Mouse (Mus musculus) kidney, embryonic 16.5 days (tissue): ENCODE results near the gene Cyb561. TPM values are rescaled to one million over a fixed set of nuclear protein-coding genes. Genes with fewer than 3 reads are reported as not detected.

Experiments
- ATAC-seq: fragments of 200-750 bp; cut with Nextera tagmentation; 2 replicates; pipeline ENCODE4 v1.8.0; 2017; ENCODE audit warnings: moderate TSS enrichment; ENCODE audit not compliant: low FRiP score, low TSS enrichment
- H3K27ac ChIP-seq: fragments of 300-500 bp; sonication (generic); 2 replicates; pipeline ENCODE4 v1.5.1; 2014; ENCODE audit warnings: low read length
- H3K27me3 ChIP-seq: fragments of 300-500 bp; sonication (generic); 2 replicates; pipeline ENCODE4 v1.6.1; 2014; ENCODE audit warnings: low read length, control low read depth, mixed read lengths; ENCODE audit not compliant: insufficient read depth
- H3K36me3 ChIP-seq: fragments of 300-500 bp; sonication (generic); 2 replicates; pipeline ENCODE4 v1.6.1; 2014; ENCODE audit warnings: low read length, control low read depth, mixed read lengths; ENCODE audit not compliant: insufficient read depth
- H3K4me1 ChIP-seq: fragments of 300-500 bp; sonication (generic); 2 replicates; pipeline ENCODE4 v1.6.1; 2014; ENCODE audit warnings: low read length, control low read depth, mixed read lengths; ENCODE audit not compliant: insufficient read depth
- H3K4me2 ChIP-seq: fragments of 300-500 bp; sonication (generic); replicated peaks from 2 replicates; pipeline ENCODE4 v1.6.1; 2014; ENCODE audit warnings: low read depth, low read length
- H3K4me3 ChIP-seq: fragments of 300-500 bp; sonication (generic); 2 replicates; pipeline ENCODE4 v1.5.1; 2014; ENCODE audit warnings: mild to moderate bottlenecking, low read length
- H3K9ac ChIP-seq: fragments of 300-500 bp; sonication (generic); replicated peaks from 2 replicates; pipeline ENCODE4 v1.6.1; 2014; ENCODE audit warnings: low read length
- H3K9me3 ChIP-seq: fragments of 300-500 bp; sonication (generic); 2 replicates; pipeline ENCODE4 v1.6.1; 2016; ENCODE audit warnings: low read length, control low read depth
- WGBS: fragments of 180-500 bp; shearing (Covaris S2); extraction: QIAGEN DNeasy Blood & Tissue Kit; methylation state at CpG from one replicate; pipeline ENCODE4 v1.1.7; 2014; 5-methylcytosine and 5-hydroxymethylcytosine counted together
- polyA plus RNA-seq: library from polyadenylated mRNA; unstranded; fragments of >200 nt; fragmentation: Nextera tagmentation; extraction: Ambion mirVana; gene quantifications from 2 replicates; pipeline ENCODE4 v1.2.1, GENCODE M21; 2015

The Cyb561 gene
- polyA plus RNA-seq, 1 experiment from 2014 or later: 33.9 TPM

- Histone ChIP-seq H3K27ac (no peak overlapping the region), H3K9me3 (no peaks in the 10 kb centered on the region), H3K9ac (no peak overlapping the region), H3K27me3 (no peaks in the 10 kb centered on the region), H3K4me1 (no peaks in the 10 kb centered on the region), H3K4me2 (no peak overlapping the region), H3K36me3 (no peaks in the 10 kb centered on the region), H3K4me3 (no peak overlapping the region)
- WGBS: 76% methylated on average over 5 of the region's 5 CpGs
- ATAC-seq: peak; percentile 33; the same call in 1 of the 2 replicates
Observed at GRCm38 (mm10) chr11:105975636-105976035, 22.5 kb upstream of the Cyb561 start.

- H3K4me2 ChIP-seq: no peak overlapping the region
- 76% methylated on average over 3 of the region's 3 CpGs for WGBS
- no peaks in the 10 kb centered on the region for H3K4me1 ChIP-seq
- H3K27me3 ChIP-seq: no peaks in the 10 kb centered on the region
- no peaks in the 10 kb centered on the region for H3K36me3 ChIP-seq
- no peak overlapping the region for H3K27ac ChIP-seq
- ATAC-seq: no peak
- no peak overlapping the region for H3K4me3 ChIP-seq
- H3K9ac ChIP-seq: no peak overlapping the region
- H3K9me3 ChIP-seq: no peaks in the 10 kb centered on the region
Observed at GRCm38 (mm10) chr11:105975050-105975449, 21.9 kb upstream of the Cyb561 start.

- Histone ChIP-seq H3K36me3 (no peaks in the 10 kb centered on the region), H3K27ac (no peak overlapping the region), H3K4me3 (no peak overlapping the region), H3K9me3 (no peaks in the 10 kb centered on the region), H3K9ac (no peak overlapping the region), H3K4me2 (no peak overlapping the region), H3K27me3 (no peaks in the 10 kb centered on the region), H3K4me1 (no peaks in the 10 kb centered on the region)
- no peak for ATAC-seq
- 86% methylated on average over 6 of the region's 6 CpGs for WGBS
Observed at GRCm38 (mm10) chr11:105974593-105974992, 21.5 kb upstream of the Cyb561 start.

GRCm38 (mm10) chr11:105969516-105969915, 16.4 kb upstream of the Cyb561 start:
- Histone ChIP-seq H3K27me3 (peaks cover 33% of the 10 kb centered on the region), H3K4me1 (peaks cover 13% of the 10 kb centered on the region), H3K27ac (no peak overlapping the region), H3K4me2 (0 out of 2 replicates have a peak overlapping the region, but pooled peaks have one; percentile 5), H3K36me3 (no peaks in the 10 kb centered on the region), H3K9ac (no peak overlapping the region), H3K9me3 (no peaks in the 10 kb centered on the region), H3K4me3 (no peak overlapping the region)
- WGBS: 53% methylated on average over 1 of the region's 1 CpGs
- no peak for ATAC-seq

DNA sequence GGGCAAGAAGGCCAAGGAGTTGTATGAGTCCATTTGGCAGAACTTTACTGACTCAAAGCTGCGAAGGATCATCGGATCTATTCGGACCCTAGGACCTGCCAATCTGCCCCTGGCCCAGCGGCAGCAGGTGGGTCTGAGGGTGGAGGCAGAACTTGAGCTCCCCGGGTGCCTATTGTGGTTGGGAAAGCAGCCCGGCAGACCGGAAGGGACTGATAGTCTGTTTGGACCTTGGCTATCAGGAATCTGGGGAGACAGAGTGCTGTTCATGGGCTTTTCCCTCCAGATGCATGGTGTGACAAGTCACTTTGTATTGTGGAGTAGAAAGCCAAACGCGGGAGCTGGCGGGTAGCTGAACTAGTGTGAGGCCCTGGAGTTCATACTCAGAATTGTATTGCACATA, 15.8 kb upstream of the Cyb561 start:
- Histone ChIP-seq H3K4me1 (peaks cover 13% of the 10 kb centered on the region), H3K4me3 (peak overlapping the region; percentile 6; the same call in 1 of the 2 replicates), H3K9ac (peak overlapping the region; percentile 58; the same call in 1 of the 2 replicates), H3K36me3 (no peaks in the 10 kb centered on the region), H3K27ac (no peak overlapping the region), H3K9me3 (no peaks in the 10 kb centered on the region), H3K4me2 (peak overlapping the region; percentile 99), H3K27me3 (peaks cover 33% of the 10 kb centered on the region)
- no peak for ATAC-seq
- 51% methylated on average over 10 of the region's 10 CpGs for WGBS

GRCm38 (mm10) chr11:105967741-105968574, 14.8 kb upstream of the Cyb561 start, which contains the start of gene Ace:
TSS of gene Ace (plus strand) at chr11:105967945.
- no peaks in the 10 kb centered on the region for H3K36me3 ChIP-seq
- peak within 1 kb of the TSS; percentile 99 for H3K4me2 ChIP-seq
- H3K27ac ChIP-seq: no peak within 1 kb of the TSS
- H3K9ac ChIP-seq: peak within 1 kb of the TSS; percentile 58
- WGBS: 1% methylated on average over 58 of the region's 76 CpGs
- H3K9me3 ChIP-seq: no peaks in the 10 kb centered on the region
- H3K4me1 ChIP-seq: peaks cover 13% of the 10 kb centered on the region
- ATAC-seq: peak; percentile 67
- peaks cover 33% of the 10 kb centered on the region for H3K27me3 ChIP-seq
- peak within 1 kb of the TSS; percentile 61 for H3K4me3 ChIP-seq

GRCm38 (mm10) chr11:105966288-105966687, 13.2 kb upstream of the Cyb561 start:
- Histone ChIP-seq H3K36me3 (no peaks in the 10 kb centered on the region), H3K4me1 (peaks cover 13% of the 10 kb centered on the region), H3K4me3 (no peak overlapping the region), H3K27ac (no peak overlapping the region), H3K27me3 (peaks cover 33% of the 10 kb centered on the region), H3K4me2 (no peak overlapping the region), H3K9ac (no peak overlapping the region), H3K9me3 (no peaks in the 10 kb centered on the region)
- ATAC-seq: no peak
- 73% methylated on average over 4 of the region's 4 CpGs for WGBS

DNA sequence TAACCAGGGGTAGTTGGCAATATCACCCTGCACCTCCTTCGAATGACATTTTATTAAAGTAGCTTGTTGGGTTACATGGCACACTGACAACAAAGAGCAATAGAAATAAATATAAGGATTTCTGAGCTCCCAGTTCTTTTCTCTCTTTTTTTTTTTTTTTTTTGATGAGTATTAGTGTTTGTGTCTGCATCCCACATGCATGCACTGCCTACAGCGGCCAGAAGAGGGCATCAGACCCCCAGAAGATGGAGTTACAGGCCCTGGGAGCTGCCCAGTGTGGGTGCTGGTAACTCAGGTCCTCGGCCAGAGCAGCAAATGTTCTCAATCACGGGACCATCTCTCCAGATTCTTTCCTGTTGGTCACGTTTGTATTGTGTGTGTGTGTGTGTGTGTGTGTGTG, 11.6 kb upstream of the Cyb561 start:
- H3K4me3 ChIP-seq: no peak overlapping the region
- ATAC-seq: no peak
- 61% methylated on average over 5 of the region's 5 CpGs for WGBS

GRCm38 (mm10) chr11:105959355-105959754, 6.2 kb upstream of the Cyb561 start:
- Histone ChIP-seq H3K27me3 (no peaks in the 10 kb centered on the region), H3K4me1 (no peaks in the 10 kb centered on the region), H3K4me2 (no peak overlapping the region), H3K4me3 (no peak overlapping the region), H3K36me3 (no peaks in the 10 kb centered on the region), H3K9me3 (no peaks in the 10 kb centered on the region), H3K9ac (no peak overlapping the region), H3K27ac (no peak overlapping the region)
- peak; percentile 54; the same call in 1 of the 2 replicates for ATAC-seq
- WGBS: 49% methylated on average over 16 of the region's 17 CpGs

More for the DNA sequence above, 11.6 kb upstream of the Cyb561 start:
- Histone ChIP-seq H3K36me3 (no peaks in the 10 kb centered on the region), H3K4me2 (no peak overlapping the region), H3K27ac (no peak overlapping the region), H3K9me3 (no peaks in the 10 kb centered on the region), H3K9ac (no peak overlapping the region), H3K4me1 (peaks cover 13% of the 10 kb centered on the region), H3K27me3 (peaks cover 33% of the 10 kb centered on the region)

- no peak overlapping the region for H3K9ac ChIP-seq
- ATAC-seq: no peak
- H3K27ac ChIP-seq: no peak overlapping the region
- no peak overlapping the region for H3K4me3 ChIP-seq
- H3K4me1 ChIP-seq: no peaks in the 10 kb centered on the region
- no peaks in the 10 kb centered on the region for H3K27me3 ChIP-seq
- no peaks in the 10 kb centered on the region for H3K36me3 ChIP-seq
- no peak overlapping the region for H3K4me2 ChIP-seq
- H3K9me3 ChIP-seq: no peaks in the 10 kb centered on the region
- 57% methylated on average over 1 of the region's 1 CpGs for WGBS
Observed at GRCm38 (mm10) chr11:105958566-105958965, 5.4 kb upstream of the Cyb561 start.
